Mouse (Mus musculus): ENCODE results near the gene Ina.
"Not testable (repeated sequence)": the region's sequence is repeated elsewhere in the genome, so short reads cannot be mapped to it uniquely, and the experiment has no call there.

DNA sequence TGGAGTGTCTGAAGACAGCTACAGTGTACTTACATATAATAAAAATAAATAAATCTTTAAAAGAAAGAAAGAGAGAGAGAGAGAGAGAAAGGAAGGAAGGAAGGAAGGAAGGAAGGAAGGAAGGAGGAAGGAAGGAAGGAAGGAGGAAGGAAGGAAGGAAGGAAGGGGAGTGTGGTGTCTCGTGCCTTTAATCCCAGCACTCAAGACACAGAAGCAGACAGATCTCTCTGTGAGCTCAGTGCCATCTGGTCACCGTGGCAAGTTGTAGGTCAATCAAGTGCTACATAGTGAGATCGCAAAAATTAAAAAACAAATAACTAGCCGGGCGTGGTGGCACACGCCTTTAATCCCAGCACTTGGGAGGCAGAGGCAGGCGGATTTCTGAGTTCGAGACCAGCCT, 23.9 kb upstream of the Ina start:
- TF ChIP-seq CTCF, EP300 (IDR thresholded peaks at IDR 0.05; ENCODE audit: low read depth): not testable (repeated sequence)
